Mouse (Mus musculus): ENCODE data around the gene Krt17.

DNA sequence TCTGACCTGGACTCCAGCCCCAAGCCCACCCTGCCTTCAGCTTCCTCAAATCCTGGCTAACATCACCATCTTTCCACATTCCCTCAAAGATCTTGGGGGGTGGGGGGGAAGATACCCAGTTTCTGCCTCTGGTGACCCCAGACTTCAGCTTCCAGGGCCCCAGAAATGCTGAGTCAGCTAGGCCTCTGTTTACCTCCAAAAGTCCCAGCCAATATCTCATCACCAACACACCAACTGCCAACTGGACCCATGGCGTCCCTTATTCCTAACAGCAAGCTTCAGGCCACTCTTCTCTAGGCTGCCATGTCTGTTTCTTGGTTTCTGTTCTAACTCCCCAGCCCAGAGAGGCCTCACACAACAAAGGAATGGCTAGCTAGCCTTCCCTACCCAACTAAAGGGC lies 11.0 kb upstream of the Krt17 start:
- no peak for TF ChIP-seq CTCF (IDR thresholded peaks at IDR 0.05; ENCODE audit: low read depth, low read length)
- no peak for TF ChIP-seq POLR2A (IDR thresholded peaks at IDR 0.05; ENCODE audit: borderline replicate concordance, low read depth, low read length)
